Mouse (Mus musculus): ENCODE results near the gene Spty2d1. TPM values are rescaled to one million over a fixed set of nuclear protein-coding genes. Genes with fewer than 3 reads are reported as not detected.

Spty2d1 gene
- total and polyA plus RNA-seq, 2 experiments from 2014 or later = 7.7 to 8.7 TPM

GRCm38 (mm10) chr7:46958853-46959252 lies 49.4 kb downstream of the Spty2d1 start:
- WGBS = 16% methylated on average over 9 of the region's 9 CpGs
- H3K27me3 ChIP-seq (ENCODE audit: control insufficient read depth, insufficient read depth, low read length) = no peaks in the 10 kb centered on the region
- peak overlapping the region; percentile 71 for H3K4me3 ChIP-seq (ENCODE audit: low read depth, low read length)
- H3K9me3 ChIP-seq (replicated peaks; ENCODE audit: control insufficient read depth, low read length) = no peaks in the 10 kb centered on the region
- H3K27ac ChIP-seq (ENCODE audit: low read depth) = no peak overlapping the region
- no peak for TF ChIP-seq EP300 (IDR thresholded peaks at IDR 0.05; ENCODE audit: low read depth)
- TF ChIP-seq CTCF (IDR thresholded peaks at IDR 0.05; ENCODE audit: low read depth) = no peak
- DNase-seq (ENCODE audit: low spot score) (no peak), ATAC-seq (ENCODE audit: insufficient read depth, low read depth) (no peak)
- no peaks in the 10 kb centered on the region; the same call in 1 of the 2 replicates for H3K4me1 ChIP-seq (ENCODE audit: control insufficient read depth, insufficient read depth)
- peaks cover 16% of the 10 kb centered on the region for H3K36me3 ChIP-seq (replicated peaks; ENCODE audit: control insufficient read depth, insufficient read depth, low read length)
- H3K4me2 ChIP-seq (ENCODE audit: low read depth, low read length) = peak overlapping the region; percentile 80
- no peak overlapping the region for H3K9ac ChIP-seq (replicated peaks; ENCODE audit: low read depth, low read length)

GRCm38 (mm10) chr7:46957831-46958691 lies 50.1 kb downstream of the Spty2d1 start, which contains the start of gene Uevld:
Gene Uevld, minus strand, starts transcription at chr7:46958527.
- no peaks in the 10 kb centered on the region for H3K27me3 ChIP-seq (ENCODE audit: control insufficient read depth, insufficient read depth, low read length)
- WGBS = under 1% methylated on average over 51 of the region's 51 CpGs
- peak within 1 kb of the TSS; percentile 80 for H3K4me2 ChIP-seq (ENCODE audit: low read depth, low read length)
- no peaks in the 10 kb centered on the region for H3K9me3 ChIP-seq (replicated peaks; ENCODE audit: control insufficient read depth, low read length)
- peak; percentile 77 for ATAC-seq (ENCODE audit: insufficient read depth, low read depth)
- H3K4me1 ChIP-seq (ENCODE audit: control insufficient read depth, insufficient read depth) = no peaks in the 10 kb centered on the region; the same call in 1 of the 2 replicates
- H3K9ac ChIP-seq (replicated peaks; ENCODE audit: low read depth, low read length) = peak within 1 kb of the TSS; percentile 76
- peak; percentile 26; the same call in 1 of the 2 replicates for TF ChIP-seq CTCF (IDR thresholded peaks at IDR 0.05; ENCODE audit: low read depth)
- no peak for TF ChIP-seq EP300 (IDR thresholded peaks at IDR 0.05; ENCODE audit: low read depth)
- H3K4me3 ChIP-seq (ENCODE audit: low read depth, low read length) = peak within 1 kb of the TSS; percentile 71
- peak; percentile 83 for DNase-seq (ENCODE audit: low spot score)
- peaks cover 24% of the 10 kb centered on the region for H3K36me3 ChIP-seq (replicated peaks; ENCODE audit: control insufficient read depth, insufficient read depth, low read length)
- 0 out of 2 replicates have a peak within 1 kb of the TSS, but pooled peaks have one; percentile 6 for H3K27ac ChIP-seq (ENCODE audit: low read depth)

Other genes starting within 250 kb of the Spty2d1 start
- 7.9 and 23.9 TPM in 2 replicates for gene Hps5, start 212.3 kb downstream of the Spty2d1 start, total RNA-seq (2014; rRNA removed; ENCODE audit: low replicate concordance)
- gene Hps5, start 212.3 kb downstream of the Spty2d1 start, polyA plus RNA-seq (2015; fragmentation: Nextera tagmentation; extraction: Ambion mirVana) = 5.6 and 6.3 TPM in 2 replicates
- gene Gtf2h1, start 212.3 kb downstream of the Spty2d1 start, total RNA-seq (2014; rRNA removed; ENCODE audit: low replicate concordance) = 29.0 and 40.4 TPM in 2 replicates
- gene Gtf2h1, start 212.3 kb downstream of the Spty2d1 start, polyA plus RNA-seq (2015; fragmentation: Nextera tagmentation; extraction: Ambion mirVana) = 22.8 and 24.0 TPM in 2 replicates
- gene Ldha, start 166.9 kb downstream of the Spty2d1 start, total RNA-seq (2014; rRNA removed; ENCODE audit: low replicate concordance) = 1,604 and 1,792 TPM in 2 replicates
- 1,609 and 1,727 TPM in 2 replicates for gene Ldha, start 166.9 kb downstream of the Spty2d1 start, polyA plus RNA-seq (2015; fragmentation: Nextera tagmentation; extraction: Ambion mirVana)
- gene Ldhc, start 147.2 kb downstream of the Spty2d1 start, total RNA-seq (2014; rRNA removed; ENCODE audit: low replicate concordance) = not detected in 2 replicates
- not detected in 2 replicates for gene Ldhc, start 147.2 kb downstream of the Spty2d1 start, polyA plus RNA-seq (2015; fragmentation: Nextera tagmentation; extraction: Ambion mirVana)
- gene Tsg101, start 88.4 kb downstream of the Spty2d1 start, total RNA-seq (2014; rRNA removed; ENCODE audit: low replicate concordance) = 107 and 116 TPM in 2 replicates
- 160 and 164 TPM in 2 replicates for gene Tsg101, start 88.4 kb downstream of the Spty2d1 start, polyA plus RNA-seq (2015; fragmentation: Nextera tagmentation; extraction: Ambion mirVana)
- 8.1 and 10.5 TPM in 2 replicates for gene Uevld, start 49.9 kb downstream of the Spty2d1 start, total RNA-seq (2014; rRNA removed; ENCODE audit: low replicate concordance)
- gene Uevld, start 49.9 kb downstream of the Spty2d1 start, polyA plus RNA-seq (2015; fragmentation: Nextera tagmentation; extraction: Ambion mirVana) = 4.4 TPM in 2 replicates
- not detected in 2 replicates for gene Gm9999, start 24.8 kb downstream of the Spty2d1 start, total RNA-seq (2014; rRNA removed; ENCODE audit: low replicate concordance)
- gene Gm9999, start 24.8 kb downstream of the Spty2d1 start, polyA plus RNA-seq (2015; fragmentation: Nextera tagmentation; extraction: Ambion mirVana) = not detected in 2 replicates
- 12.8 and 18.5 TPM in 2 replicates for gene Tmem86a, start 42.2 kb upstream of the Spty2d1 start, total RNA-seq (2014; rRNA removed; ENCODE audit: low replicate concordance)
- gene Tmem86a, start 42.2 kb upstream of the Spty2d1 start, polyA plus RNA-seq (2015; fragmentation: Nextera tagmentation; extraction: Ambion mirVana) = 32.0 and 32.3 TPM in 2 replicates
- not detected in 2 replicates for gene Ptpn5, start 125.3 kb upstream of the Spty2d1 start, total RNA-seq (2014; rRNA removed; ENCODE audit: low replicate concordance)
- gene Ptpn5, start 125.3 kb upstream of the Spty2d1 start, polyA plus RNA-seq (2015; fragmentation: Nextera tagmentation; extraction: Ambion mirVana) = not detected in 2 replicates
- not detected in 2 replicates for gene Mrgpra6, start 196.5 kb upstream of the Spty2d1 start, total RNA-seq (2014; rRNA removed; ENCODE audit: low replicate concordance)
- not detected in 2 replicates for gene Mrgpra6, start 196.5 kb upstream of the Spty2d1 start, polyA plus RNA-seq (2015; fragmentation: Nextera tagmentation; extraction: Ambion mirVana)
- not detected in 2 replicates for gene Mrgpra9, start 244.4 kb upstream of the Spty2d1 start, total RNA-seq (2014; rRNA removed; ENCODE audit: low replicate concordance)
- not detected in 2 replicates for gene Mrgpra9, start 244.4 kb upstream of the Spty2d1 start, polyA plus RNA-seq (2015; fragmentation: Nextera tagmentation; extraction: Ambion mirVana)